Mouse (Mus musculus): ENCODE results near the gene Clec3a.

Gene Clec3a

GRCm38 (mm10) chr8:114417786-114418185 lies at the start of gene Clec3a:
Gene Clec3a, plus strand, starts transcription at chr8:114418086.
- no peak for DNase-seq

- peak; percentile 62 for DNase-seq
Measured at GRCm38 (mm10) chr8:114369038-114369976, 48.6 kb upstream of the Clec3a start.

DNA sequence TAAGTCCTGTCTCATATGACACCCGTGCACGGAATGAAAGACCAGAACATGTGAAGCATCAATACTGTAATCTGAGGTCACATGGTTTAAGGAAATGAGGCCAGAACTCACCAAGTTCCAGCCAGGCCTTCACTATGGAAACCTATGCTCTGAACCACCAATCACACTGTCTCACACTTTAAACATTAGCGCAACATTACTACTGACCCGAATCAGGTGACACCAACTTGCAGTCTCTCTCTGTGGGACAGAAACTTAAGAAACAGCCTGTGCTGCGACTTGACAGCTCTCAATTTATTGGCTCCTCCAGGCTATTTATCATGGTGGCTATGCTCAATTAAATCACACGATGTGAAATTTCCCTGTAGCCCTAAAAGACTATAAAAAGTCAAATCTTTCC lies 43.5 kb upstream of the Clec3a start:
- no peak for DNase-seq

GRCm38 (mm10) chr8:114384189-114384588 lies 33.7 kb upstream of the Clec3a start:
- DNase-seq = no peak

DNA sequence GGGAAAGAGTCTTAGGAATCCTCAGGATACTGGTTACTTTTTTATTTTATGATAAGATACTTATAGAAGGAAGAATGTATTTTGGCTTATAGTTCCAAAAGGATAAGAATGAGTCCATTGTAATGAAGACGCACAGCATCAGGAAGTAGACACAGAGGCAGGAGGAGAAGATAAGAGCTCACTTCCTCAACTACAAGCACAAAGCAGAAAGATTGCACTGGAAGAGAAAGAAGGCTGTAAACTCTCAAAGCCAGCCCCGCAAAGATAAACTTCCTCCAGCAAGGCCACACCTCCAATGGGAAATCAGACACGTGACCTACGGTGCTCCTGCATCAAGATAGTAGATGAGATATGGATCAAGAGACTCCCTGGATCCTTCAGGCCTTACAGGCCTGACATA lies 30.4 kb upstream of the Clec3a start:
- no peak for DNase-seq

- no peak for DNase-seq
Measured at GRCm38 (mm10) chr8:114390465-114391254, 27.2 kb upstream of the Clec3a start.

DNA sequence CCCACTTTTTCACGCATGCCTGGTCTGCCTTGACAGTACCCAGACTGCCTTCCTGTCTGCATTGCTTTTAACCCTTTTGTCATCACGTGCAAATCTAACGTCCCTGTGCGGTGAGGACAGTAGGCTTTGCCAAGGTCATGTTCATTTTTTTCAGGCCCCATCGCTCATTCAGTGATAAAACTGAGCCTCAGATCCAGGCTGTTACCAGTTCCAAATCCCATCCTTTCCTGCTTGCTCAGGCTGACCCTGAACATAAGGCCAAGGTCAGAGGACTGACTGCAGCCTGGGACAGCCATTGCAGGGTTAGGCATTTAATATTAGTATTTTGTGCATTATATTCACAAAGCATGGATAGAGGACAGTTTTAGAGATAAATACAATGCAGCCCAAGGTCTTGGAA lies 19.6 kb upstream of the Clec3a start:
- no peak for DNase-seq

DNA sequence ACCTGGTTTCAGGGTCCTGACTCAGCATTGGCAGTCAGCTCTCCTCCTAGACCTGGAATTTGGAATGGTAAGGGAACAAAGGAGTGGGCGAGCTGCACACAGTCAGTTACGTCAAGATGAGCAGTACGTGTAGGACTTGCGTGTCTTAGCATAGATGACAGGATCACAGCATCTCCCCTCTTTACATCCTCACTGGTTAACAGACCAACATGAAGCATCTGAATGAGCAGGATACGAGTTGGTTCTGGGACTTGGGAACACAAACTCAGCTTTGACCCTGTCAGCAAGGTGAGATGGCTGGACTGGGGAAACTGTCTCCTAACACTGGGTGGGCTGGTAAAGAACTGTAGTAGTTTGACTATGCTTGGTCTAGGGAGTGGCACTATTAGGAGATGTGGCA lies 18.6 kb upstream of the Clec3a start:
- no peak for DNase-seq

- no peak for DNase-seq
Measured at GRCm38 (mm10) chr8:114401679-114402078, 16.2 kb upstream of the Clec3a start.

GRCm38 (mm10) chr8:114411421-114411820 lies 6.5 kb upstream of the Clec3a start:
- no peak for DNase-seq

GRCm38 (mm10) chr8:114418486-114418885 lies 600 bp downstream of the Clec3a start:
- DNase-seq = no peak

- no peak for DNase-seq
Measured at GRCm38 (mm10) chr8:114418904-114419303, 1.0 kb downstream of the Clec3a start.

GRCm38 (mm10) chr8:114421544-114421943 lies 3.7 kb downstream of the Clec3a start:
- peak; percentile 33 for DNase-seq

DNA sequence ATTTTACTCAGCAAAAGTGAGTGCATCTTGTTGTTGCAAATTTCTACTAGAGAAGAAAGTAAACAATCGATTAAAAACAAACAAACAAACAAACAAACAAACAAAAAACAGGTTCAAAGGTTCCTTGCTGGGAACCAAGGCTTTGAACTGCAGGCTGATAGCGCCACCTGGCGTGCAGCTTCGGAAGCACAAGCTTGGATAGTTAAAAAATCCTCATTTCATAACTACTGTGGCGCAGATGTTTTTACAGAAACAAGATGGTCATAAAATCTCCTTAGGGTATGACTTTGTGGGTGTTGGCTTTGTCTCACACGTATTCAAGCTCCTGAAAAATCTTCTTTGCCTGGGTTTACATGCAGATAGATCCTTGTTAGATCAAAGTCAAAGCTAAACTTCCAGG lies 20.4 kb downstream of the Clec3a start:
- peak; percentile 34 for DNase-seq

DNA sequence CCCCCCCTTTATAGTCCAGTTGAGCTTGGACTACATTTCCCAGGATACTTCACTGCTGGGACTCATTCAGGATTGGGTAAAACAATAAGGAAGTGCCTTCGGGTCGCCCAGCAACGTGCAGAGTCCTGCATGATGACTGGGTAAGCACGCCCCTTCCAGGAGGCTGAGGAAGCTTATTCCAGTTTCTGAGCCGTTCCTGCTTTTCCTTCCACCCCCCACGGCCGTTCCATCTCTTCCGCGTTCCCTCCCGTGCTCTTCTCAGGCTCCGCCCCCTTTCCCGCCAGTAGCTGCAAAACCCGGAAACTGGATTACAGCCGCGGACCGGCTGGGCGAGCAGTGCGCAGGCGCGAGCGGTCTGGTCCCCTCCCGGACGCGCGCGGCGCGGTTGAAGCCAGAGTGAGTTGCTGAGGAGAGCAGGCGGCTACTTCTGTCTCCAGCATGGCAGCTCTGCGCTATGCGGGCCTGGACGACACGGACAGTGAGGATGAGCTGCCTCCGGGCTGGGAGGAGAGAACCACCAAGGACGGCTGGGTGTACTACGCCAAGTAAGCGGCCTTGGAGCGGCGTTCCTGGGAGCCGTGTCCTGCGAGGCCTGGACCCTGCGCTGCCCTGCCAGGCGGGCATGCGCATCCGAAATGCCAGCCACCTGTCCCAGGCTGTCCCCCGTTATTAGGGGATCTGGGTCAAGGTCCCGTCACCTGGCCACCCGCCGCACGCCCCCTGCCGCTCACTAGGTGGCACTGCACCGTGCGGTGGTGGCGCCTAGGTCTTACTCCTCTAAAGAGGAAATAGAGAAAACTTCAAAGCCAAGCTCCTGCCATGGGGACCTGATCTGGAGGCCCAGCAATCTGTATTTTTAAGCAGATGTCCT lies 21.7 kb downstream of the Clec3a start, which contains the start of gene Wwox:
Gene Wwox (plus strand): TSS at position 322 of the 871 bp plus-strand sequence.
- peak; percentile 100 for DNase-seq

DNA sequence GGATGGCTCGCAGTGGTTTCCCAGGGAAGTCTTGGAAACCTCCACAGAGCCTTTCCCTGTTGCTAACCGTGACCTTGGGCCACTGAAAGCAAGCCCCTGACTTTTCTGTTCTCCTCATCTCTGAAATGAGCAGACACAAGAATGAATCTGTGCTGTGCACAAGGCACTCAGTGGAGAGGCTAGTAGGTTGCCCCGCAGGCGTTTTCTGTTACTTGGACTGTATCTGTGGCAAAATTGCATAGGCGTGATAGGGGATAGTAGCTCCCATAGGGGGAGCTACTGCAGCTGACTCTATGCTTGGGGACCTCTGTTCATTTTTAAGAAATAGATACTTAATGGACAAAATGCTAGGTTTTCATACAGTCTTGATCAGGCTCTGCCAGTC lies 22.3 kb downstream of the Clec3a start:
- DNase-seq = no peak

DNA sequence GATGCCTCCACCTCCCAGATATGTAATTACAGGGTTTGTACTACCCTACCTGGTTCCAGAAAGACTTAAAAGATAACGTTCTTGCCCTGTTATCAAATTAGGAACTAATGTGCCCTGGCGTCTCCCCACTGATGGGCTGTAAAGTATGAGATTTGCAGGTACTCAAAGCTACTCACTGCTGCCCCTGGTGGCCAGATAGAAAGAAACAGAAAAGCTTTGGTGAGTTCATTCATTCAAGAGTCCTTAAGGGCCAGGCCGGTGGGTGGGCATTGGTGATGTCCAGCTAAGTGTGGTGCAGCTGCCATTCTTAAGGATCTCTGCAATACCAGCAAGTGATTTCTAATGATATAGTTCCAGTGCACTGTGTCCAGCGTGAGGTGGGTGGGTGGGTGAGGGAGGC lies 23.7 kb downstream of the Clec3a start:
- no peak for DNase-seq

- no peak for DNase-seq
Measured at GRCm38 (mm10) chr8:114446884-114447283, 29.0 kb downstream of the Clec3a start.

DNA sequence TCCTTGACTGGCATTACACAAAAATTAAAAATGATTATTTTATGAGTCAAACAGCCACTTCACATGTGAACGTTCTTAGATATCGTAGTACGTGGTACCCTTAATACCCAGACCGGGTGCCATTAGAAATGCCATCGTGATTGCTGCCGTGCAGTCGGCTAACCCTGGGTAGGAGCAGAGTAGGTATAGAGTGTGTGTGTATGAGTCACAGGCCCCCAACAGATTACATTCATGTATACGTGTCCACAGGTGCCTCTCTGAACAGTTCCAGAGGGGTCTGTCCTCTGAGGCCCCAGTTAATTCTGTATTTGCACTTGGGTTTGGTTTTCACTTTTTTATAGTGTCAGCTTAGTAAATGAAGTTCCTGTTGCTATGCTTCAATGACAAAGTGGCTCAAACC lies 34.4 kb downstream of the Clec3a start:
- no peak for DNase-seq

- peak; percentile 37 for DNase-seq
Measured at GRCm38 (mm10) chr8:114452781-114453221, 34.9 kb downstream of the Clec3a start.

GRCm38 (mm10) chr8:114455302-114455701 lies 37.4 kb downstream of the Clec3a start:
- no peak for DNase-seq

DNA sequence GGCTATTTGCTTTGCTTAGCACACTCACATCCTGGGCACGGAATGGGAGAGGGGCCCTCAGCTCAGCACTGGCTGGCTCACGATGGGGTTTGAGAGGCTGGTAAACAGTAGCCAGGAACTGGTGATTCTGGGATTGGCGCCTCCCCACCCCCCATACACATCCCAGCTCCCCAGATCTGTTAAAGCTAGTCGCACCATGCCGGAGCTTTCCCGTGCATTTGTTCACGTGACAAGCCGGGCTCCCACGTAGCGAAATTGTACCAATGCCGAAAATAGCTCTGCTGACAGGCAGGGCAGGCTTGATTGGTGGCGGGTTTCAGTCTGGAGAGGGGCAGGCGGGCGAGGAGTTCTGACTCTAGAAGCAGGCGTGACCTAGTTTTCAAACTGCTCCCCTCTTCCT lies 38.1 kb downstream of the Clec3a start:
- no peak for DNase-seq
